Mouse (Mus musculus) layer of hippocampus, adult 6 months (tissue): ENCODE measurements around the gene Tomm5. TPM values are rescaled to one million over a fixed set of nuclear protein-coding genes. Genes with fewer than 3 reads are reported as not detected.

Source experiments
- long read RNA-seq, 2 experiments: library from polyadenylated mRNA; unstranded; transcript quantifications; one replicate each; pipeline ENCODE4 v2.0.0; 2019 to 2020
- polyA plus RNA-seq: library from polyadenylated mRNA; unstranded; fragments of <200 nt; fragmentation: Nextera tagmentation; gene quantifications from 2 replicates; pipeline ENCODE4 v1.2.3, GENCODE M21; 2021

The Tomm5 gene
- polyA plus RNA-seq, result 197 and 204 TPM in 2 replicates
- long read RNA-seq, experiment 1, transcript Tomm5-204 (2 exons, 639 nt), result major isoform, 91 of 99 reads
- long read RNA-seq, experiment 1, partial matches to known transcripts, result 1 of 99 reads
- long read RNA-seq, experiment 1, other reads (novel, unspliced or antisense), result 4 of 99 reads
- long read RNA-seq, experiment 2, transcript Tomm5-204 (2 exons, 639 nt), result major isoform, 12 of 16 reads
- long read RNA-seq, experiment 2, partial matches to known transcripts, result 0 of 16 reads
- long read RNA-seq, experiment 2, other reads (novel, unspliced or antisense), result 4 of 16 reads

GRCm38 (mm10) chr4:45107601-45108277 lies at the start of gene Tomm5:
TSS of gene Tomm5 (minus strand) at chr4:45108114.

GRCm38 (mm10) chr4:45084021-45084894 lies 23.7 kb downstream of the Tomm5 start, which contains the start of gene Fbxo10:
TSS of gene Fbxo10 (minus strand) at chr4:45084604.

Other genes with a start within 250 kb of the Tomm5 start
- gene Grhpr, start 126.7 kb downstream of the Tomm5 start, polyA plus RNA-seq, result 58.9 and 62.7 TPM in 2 replicates
- 3.2 and 4.2 TPM in 2 replicates for gene Zbtb5, start 95.7 kb downstream of the Tomm5 start, polyA plus RNA-seq
- 9.1 and 11.3 TPM in 2 replicates for gene Polr1e, start 89.5 kb downstream of the Tomm5 start, polyA plus RNA-seq
- 12.8 and 14.2 TPM in 2 replicates for gene Fbxo10, start 23.5 kb downstream of the Tomm5 start, polyA plus RNA-seq
- 3.2 and 3.5 TPM in 2 replicates for gene Frmpd1, start 76.8 kb upstream of the Tomm5 start, polyA plus RNA-seq
- 17.6 and 17.9 TPM in 2 replicates for gene Trmt10b, start 189.0 kb upstream of the Tomm5 start, polyA plus RNA-seq
- gene Dcaf10, start 234.0 kb upstream of the Tomm5 start, polyA plus RNA-seq, result 1.2 and 1.4 TPM in 2 replicates
- gene Exosc3, start 234.6 kb upstream of the Tomm5 start, polyA plus RNA-seq, result 23.1 and 25.6 TPM in 2 replicates